Mouse (Mus musculus) lung, postnatal 0 days (tissue): ENCODE results near the gene Morc1. TPM values are rescaled to one million over a fixed set of nuclear protein-coding genes. Genes with fewer than 3 reads are reported as not detected.

ENCODE experiments used
- ATAC-seq: fragments of 200-750 bp; cut with Nextera tagmentation; 2 replicates; pipeline ENCODE4 v1.8.0; 2017; ENCODE audit warnings: moderate library complexity
- DNase-seq: peaks from one replicate; pipeline ENCODE4 v3.0.0-alpha.2; 2016; ENCODE audit warnings: low spot score
- H3K27ac ChIP-seq: fragments of 300-500 bp; sonication (generic); 2 replicates; pipeline ENCODE4 v1.5.1; 2014; ENCODE audit warnings: antibody characterized with exemption, mild to moderate bottlenecking, low read length, mixed read lengths
- H3K27me3 ChIP-seq: fragments of 300-500 bp; sonication (generic); replicated peaks from 2 replicates; pipeline ENCODE4 v1.6.1; 2014; ENCODE audit warnings: low read length, mixed read lengths; ENCODE audit not compliant: insufficient read depth
- H3K36me3 ChIP-seq: fragments of 300-500 bp; sonication (generic); 2 replicates; pipeline ENCODE4 v1.6.1; 2014; ENCODE audit warnings: low read length, mixed read lengths; ENCODE audit not compliant: insufficient read depth
- H3K4me1 ChIP-seq: fragments of 300-500 bp; sonication (generic); 2 replicates; pipeline ENCODE4 v1.6.1; 2014; ENCODE audit warnings: antibody characterized with exemption, low read depth, low read length, mixed read lengths; ENCODE audit not compliant: insufficient read depth
- H3K4me2 ChIP-seq: fragments of 300-500 bp; sonication (generic); replicated peaks from 2 replicates; pipeline ENCODE4 v1.6.1; 2014; ENCODE audit warnings: low read depth, mild to moderate bottlenecking, low read length, moderate library complexity, mixed read lengths
- H3K4me3 ChIP-seq: fragments of 300-500 bp; sonication (generic); 2 replicates; pipeline ENCODE4 v1.5.1; 2014; ENCODE audit warnings: low read depth, low read length
- H3K9ac ChIP-seq: fragments of 300-500 bp; sonication (generic); replicated peaks from 2 replicates; pipeline ENCODE4 v1.6.1; 2014; ENCODE audit warnings: low read depth, mild to moderate bottlenecking
- H3K9me3 ChIP-seq: fragments of 300-500 bp; sonication (generic); 2 replicates; pipeline ENCODE4 v1.6.1; 2016; ENCODE audit warnings: low read length, mixed read lengths
- CTCF ChIP-seq: IDR thresholded peaks from 2 replicates; pipeline ENCODE4 v1.5.1; 2016; ENCODE audit warnings: antibody characterized with exemption, mild to moderate bottlenecking
- EP300 ChIP-seq: IDR thresholded peaks from 2 replicates; pipeline ENCODE4 v1.6.1; 2016; ENCODE audit warnings: antibody characterized with exemption, mild to moderate bottlenecking, control low read depth
- WGBS: fragments of 180-500 bp; shearing (Covaris S2); extraction: QIAGEN DNeasy Blood & Tissue Kit; methylation state at CpG from one replicate; pipeline ENCODE4 v1.1.7; 2014; 5-methylcytosine and 5-hydroxymethylcytosine counted together
- polyA plus RNA-seq: library from polyadenylated mRNA; unstranded; fragments of >200 nt; fragmentation: Nextera tagmentation; extraction: Ambion mirVana; gene quantifications from 2 replicates; pipeline ENCODE4 v1.2.1, GENCODE M21; 2015

Morc1 gene
- polyA plus RNA-seq, 1 experiment from 2014 or later, result 0.91 TPM

DNA sequence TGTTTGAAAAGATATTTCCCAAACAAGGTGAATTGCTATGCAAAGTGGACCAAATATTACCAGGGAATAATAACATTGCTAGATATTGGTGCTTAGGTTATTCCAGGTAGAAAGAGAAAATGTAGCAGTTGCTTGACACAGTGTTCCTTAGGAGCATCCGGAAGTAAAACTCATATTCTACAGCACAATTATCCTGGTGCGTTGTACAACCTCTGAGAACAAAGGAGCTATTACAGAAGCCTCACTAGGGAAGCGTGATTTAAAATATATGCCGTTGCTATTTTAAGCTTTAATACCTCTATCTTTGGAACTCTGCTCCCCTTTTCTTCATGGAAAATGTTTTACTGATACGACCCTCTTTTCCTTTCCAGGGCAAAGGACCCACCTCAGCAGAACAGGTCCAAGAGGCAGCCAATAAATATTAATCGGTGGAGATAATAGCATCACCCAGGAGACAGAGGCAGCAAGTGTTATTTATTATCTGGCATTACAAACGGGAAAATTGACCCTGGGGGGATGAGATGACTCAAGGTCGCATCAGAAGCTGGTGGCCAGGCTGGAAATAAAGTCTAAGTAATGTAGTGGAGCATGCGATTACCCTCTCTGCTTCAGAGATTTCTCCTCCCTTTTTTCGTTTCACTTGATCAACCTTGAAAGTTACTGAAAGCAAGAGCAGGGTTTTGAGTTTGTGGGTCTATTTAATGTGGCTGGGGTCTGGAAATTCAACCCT, 25.2 kb upstream of the Morc1 start:
- Histone ChIP-seq H3K27me3 (no peaks in the 10 kb centered on the region), H3K4me3 (no peak overlapping the region), H3K9ac (no peak overlapping the region), H3K9me3 (no peaks in the 10 kb centered on the region), H3K4me2 (no peak overlapping the region), H3K36me3 (no peaks in the 10 kb centered on the region), H3K4me1 (no peaks in the 10 kb centered on the region), H3K27ac (no peak overlapping the region)
- DNase-seq, result no peak
- whole genome bisulfite sequencing, result 78% methylated on average over 10 of the region's 10 CpGs
- TF ChIP-seq CTCF, result no peak
- TF ChIP-seq EP300, result no peak
- no peak for ATAC-seq

GRCm38 (mm10) chr16:48409580-48409979, 21.5 kb upstream of the Morc1 start:
- Histone ChIP-seq H3K4me1 (no peaks in the 10 kb centered on the region), H3K9ac (no peak overlapping the region), H3K27me3 (no peaks in the 10 kb centered on the region), H3K36me3 (no peaks in the 10 kb centered on the region), H3K4me3 (peak overlapping the region; percentile 23), H3K4me2 (peak overlapping the region; percentile 48), H3K27ac (no peak overlapping the region), H3K9me3 (no peaks in the 10 kb centered on the region)
- TF ChIP-seq EP300 (no peak), CTCF (no peak)
- DNase-seq (no peak), ATAC-seq (no peak)
- 14% methylated on average over 7 of the region's 7 CpGs for WGBS

GRCm38 (mm10) chr16:48410125-48410524, 20.9 kb upstream of the Morc1 start:
- no peak overlapping the region for H3K27ac ChIP-seq
- H3K36me3 ChIP-seq, result no peaks in the 10 kb centered on the region
- H3K9me3 ChIP-seq, result no peaks in the 10 kb centered on the region
- no peak overlapping the region for H3K9ac ChIP-seq
- H3K4me1 ChIP-seq, result no peaks in the 10 kb centered on the region
- TF ChIP-seq CTCF (no peak), EP300 (no peak)
- peak; percentile 11 for DNase-seq
- H3K4me3 ChIP-seq, result peak overlapping the region; percentile 23; the same call in 1 of the 2 replicates
- no peaks in the 10 kb centered on the region for H3K27me3 ChIP-seq
- peak overlapping the region; percentile 48; the same call in 1 of the 2 replicates for H3K4me2 ChIP-seq
- WGBS, result 41% methylated on average over 3 of the region's 3 CpGs
- peak; percentile 63; the same call in 1 of the 2 replicates for ATAC-seq

DNA sequence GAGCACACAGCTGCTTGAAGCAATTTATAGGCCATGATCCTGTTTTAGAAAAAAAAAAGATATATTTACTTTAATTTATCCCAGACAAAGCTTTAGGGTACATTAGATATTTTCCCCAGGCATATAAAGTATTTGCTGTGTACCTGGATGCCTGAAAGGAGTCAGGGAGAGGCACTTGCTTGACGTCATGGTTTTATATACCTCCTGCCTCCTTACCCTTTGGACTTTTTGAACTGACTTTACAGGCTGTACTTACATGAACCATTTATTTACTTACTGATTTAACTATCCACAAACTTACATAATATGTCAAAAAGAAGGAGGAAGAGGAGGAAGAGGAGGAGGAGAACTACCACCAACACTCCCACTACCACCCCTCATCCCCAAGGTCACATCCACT, 18.8 kb upstream of the Morc1 start, which contains the start of gene Gm5485:
Gene Gm5485 (minus strand): TSS at position 171 of the 400 bp plus-strand sequence.
- Histone ChIP-seq H3K27ac (no peak within 1 kb of the TSS), H3K4me1 (no peaks in the 10 kb centered on the region), H3K9me3 (no peaks in the 10 kb centered on the region), H3K9ac (no peak within 1 kb of the TSS), H3K4me2 (no peak within 1 kb of the TSS), H3K27me3 (no peaks in the 10 kb centered on the region), H3K36me3 (no peaks in the 10 kb centered on the region), H3K4me3 (no peak within 1 kb of the TSS)
- ATAC-seq (no peak), DNase-seq (no peak)
- no peak for TF ChIP-seq EP300
- 69% methylated on average over 1 of the region's 1 CpGs for WGBS

DNA sequence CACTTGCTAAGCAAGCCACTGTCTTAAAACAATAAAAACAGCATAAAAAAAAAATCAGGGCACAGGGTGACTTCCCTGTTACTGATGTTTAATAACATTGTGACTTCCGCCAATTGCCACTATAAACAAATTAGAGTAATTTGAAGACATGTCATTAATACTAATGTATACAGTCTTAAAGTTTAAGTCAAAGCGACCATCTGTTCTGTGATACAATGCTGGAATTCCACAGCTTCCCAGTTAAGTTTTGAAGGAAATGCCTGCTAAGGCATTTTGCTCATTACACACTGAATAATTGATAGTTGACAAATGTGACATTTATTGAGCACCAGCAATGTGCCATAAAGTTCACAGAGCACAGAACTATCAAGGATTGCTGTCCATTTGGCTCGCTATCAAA, 12.5 kb upstream of the Morc1 start:
- H3K36me3 ChIP-seq, result no peaks in the 10 kb centered on the region
- no peak overlapping the region for H3K27ac ChIP-seq
- no peaks in the 10 kb centered on the region for H3K4me1 ChIP-seq
- H3K9me3 ChIP-seq, result no peaks in the 10 kb centered on the region
- no peak for ATAC-seq
- no peak overlapping the region for H3K9ac ChIP-seq
- H3K27me3 ChIP-seq, result no peaks in the 10 kb centered on the region
- WGBS, result 42% methylated on average over 3 of the region's 3 CpGs
- H3K4me3 ChIP-seq, result no peak overlapping the region
- no peak for TF ChIP-seq CTCF
- 0 out of 2 replicates have a peak, but pooled peaks have one; percentile 24 for TF ChIP-seq EP300
- H3K4me2 ChIP-seq, result no peak overlapping the region
- DNase-seq, result no peak

- no peak for TF ChIP-seq EP300
- TF ChIP-seq CTCF, result no peak
- Histone ChIP-seq H3K4me3 (no peak overlapping the region), H3K27me3 (no peaks in the 10 kb centered on the region), H3K9ac (no peak overlapping the region), H3K9me3 (no peaks in the 10 kb centered on the region), H3K4me2 (no peak overlapping the region), H3K36me3 (no peaks in the 10 kb centered on the region), H3K27ac (no peak overlapping the region), H3K4me1 (no peaks in the 10 kb centered on the region)
- no peak for ATAC-seq
- no peak for DNase-seq
- WGBS, result 61% methylated on average over 2 of the region's 2 CpGs
These were observed 12.0 kb upstream of the Morc1 start for GRCm38 (mm10) chr16:48419035-48419434.
